Mouse (Mus musculus): ENCODE results near the gene Tmem132b. TPM values are rescaled to one million over a fixed set of nuclear protein-coding genes. Genes with fewer than 3 reads are reported as not detected.
"Not testable (repeated sequence)": the region's sequence is repeated elsewhere in the genome, so short reads cannot be mapped to it uniquely, and the experiment has no call there.

Tmem132b gene
- 100 to 1,000 TPM; 123 to 141 (median 129) TPM for total RNA-seq (2022)

- peak; percentile 53 to 66 for DNase-seq (ENCODE audit: low spot score in 2 of 2)
Measured at GRCm38 (mm10) chr5:125531634-125532033, at the start of gene Tmem132b. Tmem132b (plus strand) TSS chr5:125531774.

DNA sequence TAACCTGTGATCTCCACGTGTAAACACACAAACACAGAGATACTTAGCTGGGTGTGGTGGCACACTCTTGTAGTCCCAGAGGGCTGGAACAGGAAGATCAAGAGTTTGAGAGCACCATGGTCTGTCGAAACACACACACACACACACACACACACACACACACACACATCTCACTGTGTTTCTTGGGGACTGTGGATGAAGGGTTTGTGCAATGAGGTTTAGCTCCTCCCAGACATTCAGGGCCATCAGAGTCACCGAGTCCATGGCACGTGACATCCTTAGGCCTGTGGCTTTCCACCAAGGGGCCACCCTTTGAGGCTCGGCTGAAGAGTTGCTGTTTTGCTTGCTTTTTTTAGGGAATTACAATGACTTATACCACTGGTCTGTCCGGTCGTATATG, 49.1 kb upstream of the Tmem132b start:
- DNase-seq (ENCODE audit: low spot score in 2 of 2) = no peak

- no peak for DNase-seq (ENCODE audit: low spot score in 2 of 2)
Measured at GRCm38 (mm10) chr5:125483712-125484611, 47.6 kb upstream of the Tmem132b start.

GRCm38 (mm10) chr5:125485031-125485778, 46.4 kb upstream of the Tmem132b start:
- DNase-seq (ENCODE audit: low spot score in 2 of 2) = no peak

- DNase-seq (ENCODE audit: low spot score in 2 of 2) = no peak
Measured at GRCm38 (mm10) chr5:125486088-125486487, 45.5 kb upstream of the Tmem132b start.

- no peak for DNase-seq (ENCODE audit: low spot score in 2 of 2)
Measured at GRCm38 (mm10) chr5:125487375-125488115, 44.0 kb upstream of the Tmem132b start.

DNA sequence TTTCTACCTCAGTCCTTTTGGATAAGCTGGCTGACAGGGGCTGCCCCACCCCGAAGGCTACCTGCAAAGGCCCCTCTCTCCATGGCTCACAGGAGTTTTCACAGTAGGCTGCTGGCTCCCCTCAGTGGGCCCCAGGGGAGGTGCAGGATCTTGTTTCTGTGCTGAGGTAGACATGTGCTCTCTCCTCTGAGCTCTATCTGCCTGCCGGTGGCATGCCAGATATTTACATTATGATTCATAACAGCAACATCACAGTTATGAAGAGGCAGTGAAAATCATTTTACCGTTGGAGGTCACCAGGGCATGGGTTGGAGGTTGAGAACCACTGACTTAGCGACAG, 43.5 kb upstream of the Tmem132b start:
- DNase-seq (ENCODE audit: low spot score in 2 of 2) = no peak

- not testable (repeated sequence) for DNase-seq (ENCODE audit: low spot score in 2 of 2)
Measured at GRCm38 (mm10) chr5:125488953-125489352, 42.6 kb upstream of the Tmem132b start.

DNA sequence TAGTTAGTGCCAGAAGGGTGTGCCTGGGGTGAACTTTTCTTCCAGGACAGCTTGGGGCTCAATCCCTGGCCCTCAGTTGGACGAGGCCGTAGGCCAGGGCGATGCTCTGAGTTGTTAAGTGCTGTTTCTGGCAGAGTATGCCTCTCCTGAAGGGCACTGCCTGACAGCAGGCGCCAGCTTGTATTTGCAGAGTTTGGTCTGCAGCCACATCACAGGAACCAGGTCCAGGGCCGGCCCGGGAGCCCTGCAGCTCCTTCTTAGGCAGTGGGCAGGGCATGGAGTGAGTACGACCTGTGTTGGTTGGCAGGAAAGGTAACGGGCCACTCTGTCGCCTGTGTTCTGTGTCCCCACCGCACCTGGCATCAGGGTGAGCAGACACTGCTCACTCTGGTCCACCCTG, 40.5 kb upstream of the Tmem132b start:
- no peak for DNase-seq (ENCODE audit: low spot score in 2 of 2)

GRCm38 (mm10) chr5:125492379-125493092, 39.0 kb upstream of the Tmem132b start:
- no peak for DNase-seq (ENCODE audit: low spot score in 2 of 2)

DNA sequence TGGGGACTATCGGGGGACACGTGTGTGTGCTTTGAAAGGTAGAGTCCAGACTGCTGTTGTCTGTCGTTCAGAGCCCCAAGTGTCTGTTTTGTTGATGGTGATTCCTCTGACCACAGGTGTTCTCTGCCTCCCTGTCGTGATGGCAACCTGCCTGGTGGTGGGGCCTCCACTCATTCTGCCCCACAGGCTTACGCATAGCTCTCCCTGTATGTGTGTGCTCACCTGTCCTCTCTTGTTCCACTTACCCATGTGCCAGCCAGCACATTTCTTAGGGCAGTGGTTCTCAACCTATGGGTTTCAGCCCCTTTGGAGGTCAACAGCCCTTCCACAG, 38.5 kb upstream of the Tmem132b start:
- DNase-seq (ENCODE audit: low spot score in 2 of 2) = no peak

DNA sequence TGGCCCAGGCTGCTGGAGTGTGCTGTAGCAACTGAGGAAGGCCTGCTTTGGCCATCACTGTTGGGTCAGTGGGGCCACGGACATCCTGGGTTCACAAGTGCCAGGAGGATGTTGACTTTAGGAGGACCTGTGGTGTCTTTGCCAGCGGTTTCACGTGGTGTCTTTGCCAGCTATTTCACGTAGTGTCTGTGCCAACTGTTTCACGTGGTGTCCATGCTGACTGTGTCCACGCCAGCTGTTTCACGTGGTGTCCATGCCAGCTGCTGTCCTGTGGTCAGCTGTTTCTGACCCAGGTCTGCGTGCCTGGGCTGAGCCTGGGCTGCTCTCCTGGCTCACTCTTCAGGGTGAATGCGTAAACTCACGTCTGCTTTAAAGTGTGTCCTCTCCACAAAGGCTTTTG, 35.9 kb upstream of the Tmem132b start:
- no peak for DNase-seq (ENCODE audit: low spot score in 2 of 2)

GRCm38 (mm10) chr5:125497821-125498600, 33.6 kb upstream of the Tmem132b start:
- peak in 1 of 2 experiments; percentile 70 for DNase-seq (ENCODE audit: low spot score in 2 of 2)

GRCm38 (mm10) chr5:125501505-125501904, 30.1 kb upstream of the Tmem132b start:
- DNase-seq (ENCODE audit: low spot score in 2 of 2) = no peak

DNA sequence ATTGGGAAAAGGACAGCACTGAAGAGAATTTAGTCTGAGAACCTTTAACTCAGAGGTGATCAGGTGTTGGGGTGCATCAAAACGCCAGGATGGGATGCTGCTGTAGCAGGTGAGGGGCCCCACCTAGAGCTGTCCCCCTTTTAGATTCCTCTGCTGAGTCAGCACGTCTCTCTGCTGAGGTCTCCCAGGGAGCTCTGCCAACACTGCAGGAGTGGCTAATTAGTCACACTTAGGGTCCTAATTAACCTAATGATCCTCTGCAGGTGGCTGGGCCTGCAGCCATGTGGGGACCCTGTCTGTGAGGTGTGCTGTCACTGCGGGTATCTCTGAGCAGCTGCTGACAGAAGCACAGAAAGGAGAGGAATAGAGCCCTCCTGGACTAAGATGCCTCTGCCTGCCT, 29.4 kb upstream of the Tmem132b start:
- no peak for DNase-seq (ENCODE audit: low spot score in 2 of 2)

GRCm38 (mm10) chr5:125503628-125504027, 27.9 kb upstream of the Tmem132b start:
- DNase-seq (ENCODE audit: low spot score in 2 of 2) = no peak

DNA sequence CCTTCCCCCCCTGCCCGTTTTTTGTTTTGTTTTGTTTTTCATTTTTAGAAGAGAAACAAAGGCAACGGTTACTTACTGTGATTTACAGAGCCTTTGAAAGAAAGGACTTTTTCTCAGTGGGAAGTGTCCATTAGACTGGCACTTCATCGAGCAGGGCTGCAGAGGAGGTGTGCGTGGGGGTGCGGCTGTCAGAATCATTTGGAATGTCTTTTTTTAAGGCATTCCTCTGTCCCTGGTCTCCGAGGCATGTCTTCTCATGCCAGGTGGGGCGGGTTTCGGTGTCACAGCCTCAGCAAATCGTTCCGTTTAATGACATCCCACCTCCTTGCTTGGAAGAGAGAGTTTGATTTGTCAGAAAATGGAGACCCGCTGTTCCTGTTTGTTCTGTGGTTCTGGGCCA, 26.9 kb upstream of the Tmem132b start:
- DNase-seq (ENCODE audit: low spot score in 2 of 2) = no peak

DNA sequence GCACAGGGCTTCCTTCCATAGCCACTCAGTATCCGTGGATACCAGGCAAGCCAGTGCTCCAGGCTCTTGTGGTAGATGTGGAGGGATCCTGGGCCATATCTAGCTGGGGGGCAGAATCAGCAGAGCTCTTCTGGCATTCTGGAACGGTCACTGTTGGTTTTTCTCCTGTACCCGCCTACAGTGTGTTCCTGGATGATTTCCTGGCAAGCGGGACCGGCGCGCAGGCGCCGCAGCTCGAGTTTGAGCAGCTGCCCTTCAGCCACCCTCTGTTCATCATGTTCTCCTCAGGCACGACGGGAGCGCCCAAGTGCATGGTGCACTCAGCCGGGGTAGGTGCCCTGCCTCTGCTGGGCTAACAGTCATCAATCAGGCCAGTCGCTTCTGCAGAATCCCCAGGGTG, 25.6 kb upstream of the Tmem132b start:
- DNase-seq (ENCODE audit: low spot score in 2 of 2) = no peak

DNA sequence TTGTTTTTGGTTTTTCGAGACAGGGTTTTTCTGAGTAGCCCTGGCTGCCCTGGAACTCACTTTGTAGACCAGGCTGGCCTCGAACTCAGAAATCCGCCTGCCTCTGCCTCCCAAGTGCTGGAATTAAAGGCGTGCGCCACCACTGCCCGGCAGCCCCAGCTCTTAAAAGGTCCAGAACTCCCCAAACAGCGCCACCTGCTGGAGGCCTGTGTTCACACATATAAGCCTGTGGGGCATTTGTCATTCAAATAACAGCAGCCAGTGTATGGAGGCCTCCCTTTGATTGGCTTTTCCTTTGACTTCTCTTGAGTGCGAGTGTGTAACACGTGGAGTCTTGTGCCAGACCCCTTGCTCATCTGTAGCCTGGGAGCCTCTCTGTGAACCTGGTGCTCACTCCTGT, 24.0 kb upstream of the Tmem132b start:
- no peak for DNase-seq (ENCODE audit: low spot score in 2 of 2)

GRCm38 (mm10) chr5:125508006-125508405, 23.6 kb upstream of the Tmem132b start:
- no peak for DNase-seq (ENCODE audit: low spot score in 2 of 2)

- DNase-seq (ENCODE audit: low spot score in 2 of 2) = no peak
Measured at GRCm38 (mm10) chr5:125509541-125509940, 22.0 kb upstream of the Tmem132b start.

All from left cerebral cortex, adult 8-10 months (tissue).